Mouse (Mus musculus): ENCODE measurements around the gene Hrasls5.

Hrasls5 gene

GRCm38 (mm10) chr19:7611942-7612757 lies at the start of gene Hrasls5:
Gene Hrasls5, plus strand, starts transcription at chr19:7612541.
- no peak for DNase-seq (ENCODE audit: extremely low read depth, insufficient read length, low spot score)

GRCm38 (mm10) chr19:7562601-7563129 lies 49.7 kb upstream of the Hrasls5 start:
- DNase-seq (ENCODE audit: extremely low read depth, insufficient read length, low spot score): no peak

GRCm38 (mm10) chr19:7563676-7564075 lies 48.7 kb upstream of the Hrasls5 start:
- DNase-seq (ENCODE audit: extremely low read depth, insufficient read length, low spot score): no peak

- DNase-seq (ENCODE audit: extremely low read depth, insufficient read length, low spot score): no peak
These were observed 47.9 kb upstream of the Hrasls5 start for GRCm38 (mm10) chr19:7564457-7564856.

- DNase-seq (ENCODE audit: extremely low read depth, insufficient read length, low spot score): no peak
These were observed 45.5 kb upstream of the Hrasls5 start for GRCm38 (mm10) chr19:7566826-7567225.

- no peak for DNase-seq (ENCODE audit: extremely low read depth, insufficient read length, low spot score)
These were observed 44.0 kb upstream of the Hrasls5 start for GRCm38 (mm10) chr19:7568364-7568763.

- peak; percentile 18 for DNase-seq (ENCODE audit: extremely low read depth, insufficient read length, low spot score)
These were observed 42.7 kb upstream of the Hrasls5 start for GRCm38 (mm10) chr19:7569650-7570049.

- no peak for DNase-seq (ENCODE audit: extremely low read depth, insufficient read length, low spot score)
These were observed 36.2 kb upstream of the Hrasls5 start for GRCm38 (mm10) chr19:7576180-7576579.

GRCm38 (mm10) chr19:7577710-7578109 lies 34.6 kb upstream of the Hrasls5 start:
- no peak for DNase-seq (ENCODE audit: extremely low read depth, insufficient read length, low spot score)

- no peak for DNase-seq (ENCODE audit: extremely low read depth, insufficient read length, low spot score)
These were observed 31.3 kb upstream of the Hrasls5 start for GRCm38 (mm10) chr19:7581042-7581441.

GRCm38 (mm10) chr19:7583101-7583500 lies 29.2 kb upstream of the Hrasls5 start:
- DNase-seq (ENCODE audit: extremely low read depth, insufficient read length, low spot score): no peak

GRCm38 (mm10) chr19:7583599-7583998 lies 28.7 kb upstream of the Hrasls5 start:
- no peak for DNase-seq (ENCODE audit: extremely low read depth, insufficient read length, low spot score)

- no peak for DNase-seq (ENCODE audit: extremely low read depth, insufficient read length, low spot score)
These were observed 27.1 kb upstream of the Hrasls5 start for GRCm38 (mm10) chr19:7585279-7585678.

GRCm38 (mm10) chr19:7585764-7586163 lies 26.6 kb upstream of the Hrasls5 start:
- DNase-seq (ENCODE audit: extremely low read depth, insufficient read length, low spot score): no peak

- no peak for DNase-seq (ENCODE audit: extremely low read depth, insufficient read length, low spot score)
These were observed 21.5 kb upstream of the Hrasls5 start for GRCm38 (mm10) chr19:7590795-7591194.

GRCm38 (mm10) chr19:7592018-7592417 lies 20.3 kb upstream of the Hrasls5 start:
- no peak for DNase-seq (ENCODE audit: extremely low read depth, insufficient read length, low spot score)

- DNase-seq (ENCODE audit: extremely low read depth, insufficient read length, low spot score): no peak
These were observed 16.8 kb upstream of the Hrasls5 start for GRCm38 (mm10) chr19:7595534-7595933.

- DNase-seq (ENCODE audit: extremely low read depth, insufficient read length, low spot score): no peak
These were observed 13.9 kb upstream of the Hrasls5 start for GRCm38 (mm10) chr19:7598481-7598880.

GRCm38 (mm10) chr19:7601551-7601950 lies 10.8 kb upstream of the Hrasls5 start:
- no peak for DNase-seq (ENCODE audit: extremely low read depth, insufficient read length, low spot score)

GRCm38 (mm10) chr19:7604107-7604506 lies 8.2 kb upstream of the Hrasls5 start:
- no peak for DNase-seq (ENCODE audit: extremely low read depth, insufficient read length, low spot score)

GRCm38 (mm10) chr19:7605013-7605412 lies 7.3 kb upstream of the Hrasls5 start:
- no peak for DNase-seq (ENCODE audit: extremely low read depth, insufficient read length, low spot score)

Data from 3134 (cell line).